Mouse (Mus musculus) MEL (cell line): ENCODE measurements around the gene Paxx.

ENCODE experiments used
- MYC ChIP-seq: IDR thresholded peaks from 2 replicates; pipeline ENCODE4 v1.6.1; 2011; ENCODE audit warnings: low read depth, mild to moderate bottlenecking, low read length, improper control_type of control experiment, moderate library complexity
- POLR2A ChIP-seq, 2 experiments: IDR thresholded peaks; 2 replicates each; pipeline ENCODE4 v1.6.1; 2011 to 2012; ENCODE audit warnings: low read length in 2 of 2, mild to moderate bottlenecking in 2 of 2, control low read depth in 1 of 2, improper control_type of control experiment in 1 of 2, low read depth in 1 of 2, moderate library complexity in 1 of 2; ENCODE audit not compliant: control insufficient read depth in 1 of 2, insufficient read depth in 1 of 2, poor library complexity in 1 of 2

DNA sequence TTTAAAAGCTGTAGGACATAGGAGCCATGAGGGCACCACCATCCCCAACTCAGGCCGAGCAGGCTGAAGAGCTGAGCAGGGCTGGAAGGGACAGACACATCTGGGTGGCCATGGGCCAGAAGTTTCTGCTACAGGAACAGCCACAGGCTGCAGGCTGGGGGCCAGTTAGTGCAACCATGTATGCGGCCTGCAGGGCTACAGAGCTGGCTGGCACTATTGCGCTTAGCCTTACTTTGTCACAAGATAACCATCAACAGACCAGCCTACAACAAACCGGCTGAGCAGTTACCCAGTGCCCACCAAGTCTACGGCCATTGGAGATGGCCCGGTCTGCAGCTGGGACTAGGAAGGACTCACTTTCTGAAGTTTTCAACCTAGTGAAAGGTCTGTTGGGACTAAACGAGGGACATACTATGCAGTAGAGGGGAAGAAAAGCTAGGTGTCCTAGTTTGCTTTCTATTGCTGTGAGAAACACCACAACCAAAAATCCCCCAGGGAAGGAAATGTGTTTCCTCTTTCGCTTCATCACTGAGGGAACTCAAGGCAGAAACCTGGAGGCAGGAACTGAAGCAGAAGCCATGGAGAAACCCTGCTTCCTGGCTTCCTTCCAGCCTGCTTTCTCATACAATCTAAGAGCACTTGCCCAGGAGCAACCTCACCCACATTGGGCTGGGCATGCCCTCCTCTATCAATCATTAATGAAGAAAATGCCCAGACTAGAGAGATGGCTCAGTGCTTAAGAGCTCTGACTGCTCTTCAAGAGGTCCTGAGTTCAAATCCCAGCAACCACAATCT is 9.8 kb downstream of the Paxx start:
- TF ChIP-seq POLR2A (IDR thresholded peaks at IDR 0.05; ENCODE audit: control insufficient read depth in 1 of 2, insufficient read depth in 1 of 2, low read depth in 1 of 2, low read length in 2 of 2, poor library complexity in 1 of 2) (no peak), MYC (no peak)
